Mouse (Mus musculus): ENCODE data around the gene Ros1. TPM values are rescaled to one million over a fixed set of nuclear protein-coding genes. Genes with fewer than 3 reads are reported as not detected.

Gene Ros1
- not detected in 2 replicates for polyA plus RNA-seq (2016; fragmentation: Nextera tagmentation; extraction: Ambion mirVana)

GRCm38 (mm10) chr10:52194957-52195852 lies at the start of gene Ros1:
TSS of gene Ros1 (minus strand) at chr10:52195244.
- Histone ChIP-seq H3K4me1 (no peaks in the 10 kb centered on the region), H3K27me3 (ENCODE audit: low read depth, poor library complexity, severe bottlenecking) (no peaks in the 10 kb centered on the region), H3K36me3 (no peaks in the 10 kb centered on the region), H3K9me3 (replicated peaks) (no peaks in the 10 kb centered on the region), H3K4me3 (no peak within 1 kb of the TSS), H3K27ac (no peak within 1 kb of the TSS)
- DNase-seq (ENCODE audit: low spot score) = no peak
- WGBS = 84% methylated on average over 7 of the region's 7 CpGs

DNA sequence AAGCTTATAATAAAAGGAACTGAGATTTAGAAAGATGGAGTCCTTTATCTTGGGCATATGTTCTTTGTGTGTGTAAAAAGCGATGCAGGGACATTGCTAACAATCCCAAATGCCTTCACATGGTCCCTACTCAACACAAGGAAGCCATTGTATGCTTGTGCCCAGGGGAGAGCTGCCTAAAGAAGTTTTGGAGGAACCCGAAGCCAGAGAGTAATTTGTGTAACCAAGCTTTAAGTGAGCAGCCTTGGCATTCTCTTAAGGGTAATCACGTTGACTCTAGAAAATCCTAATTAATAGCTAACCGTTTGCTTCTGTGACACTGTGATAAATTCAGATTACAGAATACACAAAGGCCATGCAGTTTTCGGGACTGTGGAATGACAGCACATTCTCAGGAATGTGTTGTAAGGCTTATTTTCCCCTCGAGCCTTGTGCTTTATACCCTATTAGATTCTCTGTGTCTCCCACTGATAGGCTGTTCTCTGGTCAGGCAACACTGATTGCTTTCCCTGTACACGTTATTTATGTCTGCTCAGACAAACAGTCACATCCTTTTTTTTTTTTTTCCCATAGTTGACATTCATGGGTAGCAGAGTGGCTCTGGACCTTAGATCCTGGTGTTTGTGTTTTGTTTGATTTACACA lies 47.8 kb upstream of the Ros1 start:
- 65% methylated on average over 7 of the region's 7 CpGs for WGBS

DNA sequence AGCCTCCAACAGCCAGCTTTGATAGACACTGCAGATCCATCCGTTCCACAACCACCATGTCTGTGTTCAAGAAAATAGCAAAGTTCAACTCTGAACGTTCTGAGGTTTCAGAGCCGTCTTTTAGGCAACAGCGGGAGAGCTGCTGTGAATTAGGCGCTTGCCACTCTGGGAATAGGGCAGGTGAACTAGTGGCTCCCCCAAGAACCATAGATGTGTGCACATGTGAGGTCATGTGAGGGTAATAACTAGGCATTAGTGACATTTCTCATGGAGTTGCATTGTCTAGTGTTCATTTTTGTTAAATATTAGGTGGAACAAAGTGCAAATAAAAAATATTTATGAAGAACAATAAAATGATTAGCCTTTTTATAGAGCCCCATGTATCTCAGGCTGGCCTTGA lies 47.0 kb upstream of the Ros1 start:
- 93% methylated on average over 5 of the region's 5 CpGs for WGBS
- DNase-seq (ENCODE audit: low spot score) = no peak

More for the DNA sequence above, 47.8 kb upstream of the Ros1 start:
- H3K4me1 ChIP-seq = no peaks in the 10 kb centered on the region
- H3K27ac ChIP-seq = no peak overlapping the region
- no peak for DNase-seq (ENCODE audit: low spot score)
- no peaks in the 10 kb centered on the region for H3K27me3 ChIP-seq (ENCODE audit: low read depth, poor library complexity, severe bottlenecking)
- no peaks in the 10 kb centered on the region for H3K9me3 ChIP-seq (replicated peaks)
- H3K4me3 ChIP-seq = no peak overlapping the region
- no peaks in the 10 kb centered on the region for H3K36me3 ChIP-seq

GRCm38 (mm10) chr10:52235461-52235860 lies 40.4 kb upstream of the Ros1 start:
- 86% methylated on average over 5 of the region's 5 CpGs for WGBS
- DNase-seq (ENCODE audit: low spot score) = no peak

More for the DNA sequence above, 47.0 kb upstream of the Ros1 start:
- H3K36me3 ChIP-seq = no peaks in the 10 kb centered on the region
- H3K9me3 ChIP-seq (replicated peaks) = no peaks in the 10 kb centered on the region
- no peaks in the 10 kb centered on the region for H3K4me1 ChIP-seq
- no peak overlapping the region for H3K4me3 ChIP-seq
- H3K27ac ChIP-seq = no peak overlapping the region
- no peaks in the 10 kb centered on the region for H3K27me3 ChIP-seq (ENCODE audit: low read depth, poor library complexity, severe bottlenecking)

DNA sequence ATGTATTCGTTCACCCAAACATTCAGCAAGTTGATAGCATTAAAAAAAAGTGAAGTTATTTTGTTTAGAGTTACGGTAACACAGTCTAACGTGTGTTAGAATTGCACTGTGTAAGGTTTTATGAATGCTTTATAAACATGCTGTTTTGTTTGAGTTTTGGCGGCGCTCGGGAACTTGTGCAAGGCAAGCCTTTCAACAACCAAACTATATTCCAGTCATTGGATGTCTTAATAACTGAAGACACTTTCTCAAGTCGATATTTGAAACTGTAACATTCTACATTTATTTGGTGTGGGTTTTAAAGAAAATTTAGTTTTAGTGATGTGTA lies 39.6 kb upstream of the Ros1 start:
- Histone ChIP-seq H3K27me3 (ENCODE audit: low read depth, poor library complexity, severe bottlenecking) (no peaks in the 10 kb centered on the region), H3K36me3 (no peaks in the 10 kb centered on the region), H3K27ac (peak overlapping the region; percentile 94), H3K9me3 (replicated peaks) (no peaks in the 10 kb centered on the region), H3K4me1 (peaks cover 14% of the 10 kb centered on the region; the same call in 1 of the 2 replicates), H3K4me3 (peak overlapping the region; percentile 88)
- DNase-seq (ENCODE audit: low spot score) = no peak
- 34% methylated on average over 7 of the region's 7 CpGs for WGBS

More at GRCm38 (mm10) chr10:52235461-52235860, 40.4 kb upstream of the Ros1 start:
- Histone ChIP-seq H3K4me1 (peaks cover 14% of the 10 kb centered on the region; the same call in 1 of the 2 replicates), H3K27me3 (ENCODE audit: low read depth, poor library complexity, severe bottlenecking) (no peaks in the 10 kb centered on the region), H3K9me3 (replicated peaks) (no peaks in the 10 kb centered on the region), H3K27ac (no peak overlapping the region), H3K4me3 (0 out of 2 replicates have a peak overlapping the region, but pooled peaks have one; percentile 88), H3K36me3 (no peaks in the 10 kb centered on the region)

DNA sequence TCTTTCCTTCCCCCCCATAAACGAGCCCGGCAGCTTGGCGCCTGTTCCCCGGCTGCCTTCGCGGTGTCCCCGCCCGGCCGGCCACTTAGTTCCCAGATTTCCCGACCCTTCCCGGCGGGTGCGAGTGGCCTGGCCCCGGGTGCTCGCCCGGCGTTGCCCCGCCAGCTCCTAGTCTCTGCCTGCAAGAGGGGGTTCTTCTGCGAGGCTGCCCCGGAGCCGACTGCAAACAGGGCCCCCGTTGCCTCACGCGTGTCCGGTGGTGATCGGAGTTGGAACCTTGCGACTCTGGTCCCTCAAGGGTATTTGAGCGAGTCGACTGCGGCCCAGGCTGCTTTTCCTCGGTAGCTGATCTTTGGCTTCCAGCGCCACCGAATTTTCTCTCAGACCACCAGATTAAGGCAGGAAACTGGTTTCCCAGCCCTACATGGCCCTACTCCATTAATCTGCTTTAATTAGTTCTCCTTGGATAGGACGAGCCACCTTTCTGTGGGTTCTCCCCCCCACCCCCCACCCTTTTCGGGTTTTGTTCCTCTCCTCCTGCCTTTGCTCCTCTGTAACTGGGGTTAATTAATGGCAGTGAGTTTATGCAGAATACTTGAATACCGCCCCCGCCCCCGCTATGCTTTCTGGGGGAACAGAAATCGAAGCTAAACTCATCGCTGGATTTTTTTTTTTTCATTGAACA lies 39.1 kb upstream of the Ros1 start:
- H3K36me3 ChIP-seq = no peaks in the 10 kb centered on the region
- peak; percentile 74 for DNase-seq (ENCODE audit: low spot score)
- no peaks in the 10 kb centered on the region for H3K27me3 ChIP-seq (ENCODE audit: low read depth, poor library complexity, severe bottlenecking)
- H3K9me3 ChIP-seq (replicated peaks) = no peaks in the 10 kb centered on the region
- H3K4me3 ChIP-seq = peak overlapping the region; percentile 88
- H3K4me1 ChIP-seq = peaks cover 14% of the 10 kb centered on the region; the same call in 1 of the 2 replicates
- H3K27ac ChIP-seq = peak overlapping the region; percentile 94
- WGBS = under 1% methylated on average over 40 of the region's 40 CpGs

- Histone ChIP-seq H3K4me3 (peak within 1 kb of the TSS; percentile 88), H3K36me3 (no peaks in the 10 kb centered on the region), H3K9me3 (replicated peaks) (no peaks in the 10 kb centered on the region), H3K27ac (peak within 1 kb of the TSS; percentile 94), H3K4me1 (peaks cover 14% of the 10 kb centered on the region; the same call in 1 of the 2 replicates), H3K27me3 (ENCODE audit: low read depth, poor library complexity, severe bottlenecking) (no peaks in the 10 kb centered on the region)
- DNase-seq (ENCODE audit: low spot score) = peak; percentile 78
- WGBS = under 1% methylated on average over 55 of the region's 60 CpGs
Measured at GRCm38 (mm10) chr10:52233301-52233968, 38.4 kb upstream of the Ros1 start, which contains the start of gene Dcbld1. TSS of gene Dcbld1 (plus strand) at chr10:52233619.

DNA sequence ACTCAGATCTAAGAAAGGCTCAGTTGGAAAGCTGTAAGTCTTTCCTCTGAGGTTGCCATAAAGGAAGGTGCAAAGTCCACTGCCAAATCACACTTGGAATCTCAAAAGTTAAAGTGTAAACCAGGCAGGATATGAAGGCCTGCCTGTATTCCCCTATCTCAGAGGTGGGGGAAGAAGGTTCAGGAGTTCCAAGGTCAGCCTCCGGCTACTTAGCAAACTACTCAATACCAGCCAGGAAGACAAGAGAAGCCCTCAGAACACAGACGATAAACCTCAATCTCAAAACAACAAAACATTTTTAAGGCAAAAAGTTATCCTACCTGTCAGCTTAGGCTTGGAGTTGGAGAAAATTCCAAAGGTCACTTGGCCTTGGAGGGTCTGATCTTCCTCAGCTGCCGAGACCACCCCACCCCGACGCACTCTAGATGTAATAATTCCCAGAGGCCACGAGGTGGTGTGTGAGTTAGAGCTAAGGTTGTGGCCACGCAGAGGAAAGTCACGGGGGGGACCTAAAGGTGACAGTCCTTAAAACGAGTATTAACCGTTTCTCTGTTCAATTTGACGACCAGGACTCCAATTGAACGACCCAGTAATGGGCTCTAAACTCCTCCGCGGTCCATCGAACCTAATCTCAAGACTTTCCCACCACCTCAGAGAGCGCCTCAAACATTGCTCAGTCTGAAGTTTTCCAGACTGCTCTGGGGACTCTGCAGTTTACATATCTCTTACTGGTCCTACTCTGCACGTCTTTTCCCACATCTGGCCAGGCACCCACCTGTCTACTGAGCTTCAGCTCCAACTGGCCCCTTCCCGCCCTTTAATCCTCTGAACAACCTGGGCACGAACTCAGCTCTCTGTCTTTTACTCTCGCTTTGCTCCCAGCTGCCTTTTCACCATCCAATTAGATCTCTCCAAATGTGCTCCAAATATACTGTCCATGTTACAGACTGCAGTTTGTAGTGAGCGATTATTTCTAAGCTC lies 37.4 kb upstream of the Ros1 start:
- H3K9me3 ChIP-seq (replicated peaks) = no peaks in the 10 kb centered on the region
- peak overlapping the region; percentile 88 for H3K4me3 ChIP-seq
- H3K4me1 ChIP-seq = peaks cover 14% of the 10 kb centered on the region; the same call in 1 of the 2 replicates
- H3K36me3 ChIP-seq = no peaks in the 10 kb centered on the region
- DNase-seq (ENCODE audit: low spot score) = peak; percentile 60
- no peaks in the 10 kb centered on the region for H3K27me3 ChIP-seq (ENCODE audit: low read depth, poor library complexity, severe bottlenecking)
- no peak overlapping the region for H3K27ac ChIP-seq
- 14% methylated on average over 21 of the region's 21 CpGs for WGBS

GRCm38 (mm10) chr10:52219600-52219999 lies 24.6 kb upstream of the Ros1 start:
- H3K27ac ChIP-seq = no peak overlapping the region
- H3K4me3 ChIP-seq = no peak overlapping the region
- H3K36me3 ChIP-seq = no peaks in the 10 kb centered on the region
- 0 out of 2 replicates have a peak, but pooled peaks cover 3% of the 10 kb centered on the region for H3K4me1 ChIP-seq
- no peaks in the 10 kb centered on the region for H3K27me3 ChIP-seq (ENCODE audit: low read depth, poor library complexity, severe bottlenecking)
- no peak for DNase-seq (ENCODE audit: low spot score)
- no peaks in the 10 kb centered on the region for H3K9me3 ChIP-seq (replicated peaks)
- 75% methylated on average over 3 of the region's 3 CpGs for WGBS

GRCm38 (mm10) chr10:52217564-52217934 lies 22.5 kb upstream of the Ros1 start:
- H3K27me3 ChIP-seq (ENCODE audit: low read depth, poor library complexity, severe bottlenecking) = no peaks in the 10 kb centered on the region
- H3K4me1 ChIP-seq = 0 out of 2 replicates have a peak, but pooled peaks cover 3% of the 10 kb centered on the region
- no peaks in the 10 kb centered on the region for H3K36me3 ChIP-seq
- 59% methylated on average over 7 of the region's 7 CpGs for WGBS
- no peaks in the 10 kb centered on the region for H3K9me3 ChIP-seq (replicated peaks)
- DNase-seq (ENCODE audit: low spot score) = no peak
- H3K27ac ChIP-seq = no peak overlapping the region
- H3K4me3 ChIP-seq = no peak overlapping the region

DNA sequence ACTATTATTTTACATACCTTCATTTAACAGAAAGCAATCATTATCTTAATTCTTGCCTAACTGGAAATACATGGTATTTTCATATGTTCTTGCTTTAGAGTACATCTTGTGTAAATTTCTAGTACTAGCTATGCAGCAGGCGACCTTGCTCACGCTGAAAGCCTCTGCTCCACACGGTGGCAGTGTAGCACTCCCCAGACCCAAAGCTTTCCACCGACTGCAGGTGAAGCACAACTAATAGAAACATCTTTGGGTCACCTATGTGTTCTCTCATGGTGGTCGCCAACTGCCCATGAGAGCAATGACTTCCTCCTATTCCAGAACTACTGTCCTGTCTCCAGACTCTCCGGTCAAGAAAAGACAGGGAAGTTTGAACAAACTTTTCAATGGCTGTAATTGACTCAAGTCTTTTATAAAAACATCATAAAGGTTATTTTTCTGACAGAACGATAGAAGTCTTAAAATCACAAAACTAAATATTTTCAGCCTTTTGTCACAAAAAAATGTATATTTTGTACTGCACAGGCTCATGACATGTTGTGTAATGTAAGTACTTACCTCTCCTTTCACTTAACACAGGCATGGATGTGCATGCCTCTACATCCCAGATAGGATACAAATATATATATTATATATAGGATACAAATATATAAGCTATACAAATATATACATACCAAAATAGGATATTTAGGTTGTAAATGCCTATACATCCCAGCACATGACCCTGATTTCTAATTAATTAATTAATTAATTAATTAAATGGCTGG lies 21.9 kb upstream of the Ros1 start:
- H3K36me3 ChIP-seq = no peaks in the 10 kb centered on the region
- H3K4me3 ChIP-seq = no peak overlapping the region
- H3K27me3 ChIP-seq (ENCODE audit: low read depth, poor library complexity, severe bottlenecking) = no peaks in the 10 kb centered on the region
- peak; percentile 62 for DNase-seq (ENCODE audit: low spot score)
- 0 out of 2 replicates have a peak, but pooled peaks cover 3% of the 10 kb centered on the region for H3K4me1 ChIP-seq
- H3K27ac ChIP-seq = no peak overlapping the region
- H3K9me3 ChIP-seq (replicated peaks) = no peaks in the 10 kb centered on the region
- 29% methylated on average over 7 of the region's 7 CpGs for WGBS

Data from limb, embryonic 10.5 days (tissue).